Mouse (Mus musculus) heart, postnatal 0 days (tissue): ENCODE results near the gene Tvp23b.

Experiments
- CTCF ChIP-seq: IDR thresholded peaks from 2 replicates; pipeline ENCODE4 v1.5.1; 2016; ENCODE audit warnings: antibody characterized with exemption, control low read depth, low read depth
- EP300 ChIP-seq: IDR thresholded peaks from 2 replicates; pipeline ENCODE4 v1.6.1; 2016; ENCODE audit warnings: antibody characterized with exemption, low read depth

DNA sequence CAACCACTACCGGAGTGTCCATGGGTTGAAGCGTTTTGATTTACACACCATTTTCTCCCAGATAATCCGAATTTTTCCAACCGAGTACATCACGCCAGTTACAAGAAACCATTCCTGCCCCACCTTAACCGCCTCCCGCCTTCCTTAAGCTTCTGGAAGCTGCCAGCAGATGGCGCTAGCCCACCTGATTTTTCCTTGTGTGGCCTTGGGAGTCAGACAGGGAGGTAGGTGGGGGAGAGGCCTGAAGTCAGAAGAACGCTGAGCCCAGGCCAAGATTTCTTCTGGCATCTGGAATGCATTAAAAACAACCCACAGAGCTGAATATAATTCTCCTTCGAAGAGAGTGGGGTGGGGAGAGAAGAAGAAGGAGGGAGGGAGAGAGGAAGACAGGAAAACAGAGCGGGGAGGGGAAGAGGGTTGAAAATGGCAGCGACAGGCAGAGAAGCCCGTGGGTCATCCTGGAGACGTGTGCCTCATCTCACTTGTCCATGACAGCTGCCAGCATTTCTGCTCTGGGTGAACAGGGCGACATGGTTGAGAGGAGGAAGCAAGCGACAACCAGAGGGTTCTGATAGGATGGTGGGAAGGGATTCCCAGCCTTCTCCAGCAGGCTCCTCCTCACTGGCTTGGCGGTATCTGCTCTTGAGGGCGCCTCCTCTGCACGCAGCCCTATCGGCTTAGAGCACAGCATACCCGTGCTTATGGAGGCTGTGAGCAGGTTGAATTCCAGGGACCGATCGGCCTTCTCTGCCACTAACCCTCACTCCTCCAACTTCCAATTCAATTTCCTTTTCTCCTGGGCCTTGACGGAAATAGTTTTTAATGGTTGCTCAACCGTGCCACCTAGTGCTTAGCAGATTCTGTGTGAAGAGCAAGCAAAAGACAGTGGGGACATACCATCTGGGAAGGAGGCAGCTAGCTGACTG lies 42.1 kb downstream of the Tvp23b start:
- TF ChIP-seq CTCF, result peak; percentile 99
- peak; percentile 38; the same call in 1 of the 2 replicates for TF ChIP-seq EP300
